Mouse (Mus musculus) heart, adult 2 months (tissue): ENCODE results near the gene Nrbf2. TPM values are rescaled to one million over a fixed set of nuclear protein-coding genes. Genes with fewer than 3 reads are reported as not detected.

Experiments used
- DNase-seq, 2 experiments: peaks; one replicate each; pipeline ENCODE4 v3.0.0; 2021
- H3K27ac ChIP-seq: fragments of 200-600 bp; 2 replicates; pipeline ENCODE4 v1.8.1; 2022
- H3K27me3 ChIP-seq: fragments of 200-500 bp; 2 replicates; pipeline ENCODE4 v1.6.1; 2012; ENCODE audit warnings: mild to moderate bottlenecking, low read length, inconsistent platforms, mixed read lengths; ENCODE audit not compliant: control insufficient read depth, insufficient read depth
- H3K36me3 ChIP-seq: fragments of 200-500 bp; 2 replicates; pipeline ENCODE4 v1.6.1; 2012; ENCODE audit warnings: low read length, inconsistent platforms; ENCODE audit not compliant: control insufficient read depth, insufficient read depth
- H3K4me1 ChIP-seq: fragments of 200-500 bp; 2 replicates; pipeline ENCODE4 v1.6.1; 2011; ENCODE audit warnings: low read length; ENCODE audit not compliant: control insufficient read depth, insufficient read depth
- H3K4me3 ChIP-seq: fragments of 200-600 bp; 2 replicates; pipeline ENCODE4 v1.8.1; 2022
- H3K79me2 ChIP-seq: fragments of 200-500 bp; replicated peaks from 2 replicates; pipeline ENCODE4 v1.6.1; 2012; ENCODE audit warnings: mild to moderate bottlenecking, inconsistent platforms, low read length, moderate library complexity, mixed read lengths; ENCODE audit not compliant: control insufficient read depth, insufficient read depth
- H3K9ac ChIP-seq: fragments of 200-500 bp; 2 replicates; pipeline ENCODE4 v1.6.1; 2012; ENCODE audit warnings: low read depth, mild to moderate bottlenecking, control low read depth, inconsistent platforms, low read length, mixed read lengths
- CTCF ChIP-seq: fragments of 200-600 bp; IDR thresholded peaks from 2 replicates; pipeline ENCODE4 v1.8.1; 2022; ENCODE audit warnings: antibody characterized with exemption, mild to moderate bottlenecking, moderate library complexity
- EP300 ChIP-seq: fragments of 200-500 bp; IDR thresholded peaks from 2 replicates; pipeline ENCODE4 v1.6.1; 2011; ENCODE audit warnings: low read depth, low read length, control low read depth; ENCODE audit not compliant: insufficient read depth
- POLR2A ChIP-seq: fragments of 200-500 bp; IDR thresholded peaks from 2 replicates; pipeline ENCODE4 v1.6.1; 2011; ENCODE audit warnings: mild to moderate bottlenecking, low read depth, low read length, control low read depth; ENCODE audit not compliant: insufficient read depth
- WGBS: fragments of 180-500 bp; shearing (Covaris S2); methylation state at CpG from one replicate; pipeline ENCODE4 v1.1.7; 2018; 5-methylcytosine and 5-hydroxymethylcytosine counted together
- intact Hi-C: fragments of 180-260 bp; cut with DNase I; formaldehyde crosslinking; loops from one replicate; pipeline ENCODE4 v1.15.1; 2025
- long read RNA-seq: library from polyadenylated mRNA; stranded (forward); transcript quantifications from one replicate; pipeline ENCODE4 v2.0.0, GENCODE M21; 2021
- polyA plus RNA-seq: library from polyadenylated mRNA; depleted of rRNA; stranded (reverse); fragments of >200 nt; gene quantifications from 2 replicates; pipeline ENCODE4 v1.2.3, GENCODE M21; 2012; rRNA removed
- total RNA-seq, 2 experiments: library from RNA; stranded (reverse); gene quantifications; 2 replicates each; pipeline ENCODE4 v1.2.3; 2021

Gene Nrbf2
- 1 to 10 TPM; 5.4 to 8.7 TPM for total RNA-seq
- 3.7 and 6.1 TPM in 2 replicates for polyA plus RNA-seq
- long read RNA-seq, transcript Nrbf2-201 (4 exons, 1,813 nt): major isoform, 24 of 25 reads
- long read RNA-seq, partial matches to known transcripts: 0 of 25 reads
- long read RNA-seq, other reads (novel, unspliced or antisense): 1 of 25 reads

DNA sequence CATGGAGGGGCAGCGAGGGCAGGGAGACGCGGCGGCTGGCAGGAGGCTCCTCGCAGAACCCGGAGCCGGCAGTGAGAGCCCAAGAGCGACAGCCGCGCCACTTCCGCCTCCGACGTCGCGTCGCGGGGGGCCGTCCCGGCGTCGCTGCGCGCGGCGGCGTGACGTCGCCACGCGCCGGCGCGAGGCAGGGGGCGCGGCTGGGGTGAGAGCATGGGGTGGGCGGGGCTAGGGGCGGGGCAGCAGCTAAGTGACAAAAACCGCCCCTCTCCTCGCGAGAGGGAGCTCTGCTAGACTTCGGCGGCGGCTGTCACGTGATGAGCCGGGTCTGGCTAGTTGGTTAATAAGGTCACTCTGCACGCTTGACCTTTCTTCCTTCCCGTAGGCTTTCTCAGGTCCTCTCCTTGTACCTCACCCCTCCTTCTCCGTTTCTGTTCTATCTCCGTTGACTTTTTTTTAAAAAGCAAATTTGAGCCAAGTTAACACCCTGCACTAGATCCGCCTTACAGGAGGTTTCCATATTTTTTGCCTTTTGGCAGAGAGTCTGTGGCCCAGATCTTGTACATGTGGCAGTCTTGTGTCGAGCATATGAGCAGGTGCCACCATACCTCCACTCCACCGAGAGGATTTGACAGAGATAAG is at the start of gene Nrbf2:
Gene Nrbf2 (minus strand): TSS at position 130 of the 639 bp plus-strand sequence.
- peak within 1 kb of the TSS; percentile 80 for H3K9ac ChIP-seq
- WGBS: 2% methylated on average over 47 of the region's 52 CpGs
- intact Hi-C loops: no loop called here
- H3K36me3 ChIP-seq: peaks cover 6% of the 10 kb centered on the region
- peaks cover 21% of the 10 kb centered on the region for H3K4me1 ChIP-seq
- peak within 1 kb of the TSS; percentile 90 for H3K27ac ChIP-seq
- TF ChIP-seq EP300 (0 out of 2 replicates have a peak, but pooled peaks have one; percentile 65), POLR2A (peak; percentile 61; the same call in 1 of the 2 replicates), CTCF (no peak)
- H3K79me2 ChIP-seq: peaks cover 5% of the 10 kb centered on the region
- H3K4me3 ChIP-seq: peak within 1 kb of the TSS; percentile 86
- no peaks in the 10 kb centered on the region for H3K27me3 ChIP-seq
- DNase-seq: peak; percentile 87 to 91

GRCm38 (mm10) chr10:67330580-67330979 is 45.5 kb upstream of the Nrbf2 start:
- no peaks in the 10 kb centered on the region for H3K36me3 ChIP-seq
- no peak overlapping the region for H3K9ac ChIP-seq
- WGBS: 53% methylated on average over 2 of the region's 2 CpGs
- no peak for TF ChIP-seq EP300
- no peak for TF ChIP-seq CTCF
- no peak for TF ChIP-seq POLR2A
- H3K27me3 ChIP-seq: no peaks in the 10 kb centered on the region
- no peaks in the 10 kb centered on the region for H3K79me2 ChIP-seq
- intact Hi-C loops: no loop called here
- no peak overlapping the region for H3K27ac ChIP-seq
- no peak overlapping the region for H3K4me3 ChIP-seq
- H3K4me1 ChIP-seq: no peaks in the 10 kb centered on the region
- DNase-seq: no peak

- TF ChIP-seq CTCF: no peak
- no peak for TF ChIP-seq EP300
- TF ChIP-seq POLR2A: no peak
- no peak for DNase-seq
- no peaks in the 10 kb centered on the region for H3K27me3 ChIP-seq
- WGBS: 41% methylated on average over 11 of the region's 11 CpGs
- no peak overlapping the region for H3K9ac ChIP-seq
- no peaks in the 10 kb centered on the region for H3K4me1 ChIP-seq
- H3K4me3 ChIP-seq: no peak overlapping the region
- no peaks in the 10 kb centered on the region for H3K79me2 ChIP-seq
- no peaks in the 10 kb centered on the region for H3K36me3 ChIP-seq
- H3K27ac ChIP-seq: no peak overlapping the region
- intact Hi-C loops: no loop called here
Measured at GRCm38 (mm10) chr10:67329661-67330060, 44.6 kb upstream of the Nrbf2 start.

DNA sequence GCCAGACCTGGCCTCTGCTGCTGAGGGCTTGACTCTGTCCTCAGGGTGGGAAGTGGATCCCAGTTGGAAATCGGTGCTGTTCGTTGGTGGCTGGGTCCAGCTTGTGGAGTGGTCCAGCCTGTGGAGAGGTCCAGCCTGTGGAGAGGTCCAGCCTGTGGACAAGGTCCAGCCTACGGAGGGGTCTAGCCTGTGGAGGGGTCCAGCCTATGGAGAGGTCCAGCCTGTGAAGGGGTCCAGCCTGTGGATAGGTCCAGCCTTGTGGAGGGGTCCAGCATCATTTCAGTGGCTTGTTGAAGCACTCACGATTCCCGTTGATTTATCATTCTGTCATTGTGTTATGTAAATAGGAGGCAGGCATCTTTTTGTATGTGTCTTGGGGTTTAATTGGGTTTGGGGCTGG is 43.1 kb upstream of the Nrbf2 start:
- Histone ChIP-seq H3K36me3 (no peaks in the 10 kb centered on the region), H3K4me3 (no peak overlapping the region), H3K27ac (no peak overlapping the region), H3K9ac (no peak overlapping the region), H3K79me2 (no peaks in the 10 kb centered on the region), H3K4me1 (no peaks in the 10 kb centered on the region), H3K27me3 (no peaks in the 10 kb centered on the region)
- DNase-seq: no peak
- TF ChIP-seq EP300: no peak
- TF ChIP-seq POLR2A: no peak
- TF ChIP-seq CTCF: no peak
- WGBS: 78% methylated on average over 5 of the region's 5 CpGs
- intact Hi-C loops: no loop called here

GRCm38 (mm10) chr10:67324036-67324435 is 38.9 kb upstream of the Nrbf2 start:
- Histone ChIP-seq H3K27me3 (no peaks in the 10 kb centered on the region), H3K9ac (no peak overlapping the region), H3K79me2 (no peaks in the 10 kb centered on the region), H3K36me3 (no peaks in the 10 kb centered on the region), H3K4me1 (no peaks in the 10 kb centered on the region), H3K4me3 (no peak overlapping the region), H3K27ac (no peak overlapping the region)
- no peak for DNase-seq
- WGBS: 85% methylated on average over 1 of the region's 1 CpGs
- TF ChIP-seq CTCF (no peak), POLR2A (no peak), EP300 (no peak)
- intact Hi-C loops: no loop called here

DNA sequence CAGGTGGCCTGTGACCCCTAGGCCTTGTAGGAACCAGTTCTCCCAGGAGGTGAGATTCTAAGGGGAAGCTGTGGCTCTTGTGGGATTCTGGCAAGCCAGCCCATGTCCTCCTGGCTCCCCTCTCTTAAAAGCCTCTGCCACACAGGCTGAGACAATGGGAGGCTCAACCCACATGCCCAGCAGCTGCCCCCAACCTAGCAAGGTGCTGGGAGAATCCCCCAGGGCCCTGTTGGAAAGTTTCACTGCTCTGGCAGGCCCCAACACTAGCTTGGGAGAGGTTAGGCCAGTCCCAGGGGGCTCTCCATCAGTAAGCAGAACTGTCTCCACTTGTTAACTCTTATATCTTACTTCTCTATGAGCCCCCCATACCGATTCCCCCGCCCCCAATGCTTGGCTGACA is 36.3 kb upstream of the Nrbf2 start:
- DNase-seq: no peak
- H3K79me2 ChIP-seq: no peaks in the 10 kb centered on the region
- H3K4me3 ChIP-seq: no peak overlapping the region
- no peaks in the 10 kb centered on the region; the same call in 1 of the 2 replicates for H3K4me1 ChIP-seq
- 92% methylated on average over 2 of the region's 2 CpGs for WGBS
- no peaks in the 10 kb centered on the region for H3K36me3 ChIP-seq
- H3K27me3 ChIP-seq: no peaks in the 10 kb centered on the region
- no peak for TF ChIP-seq EP300
- intact Hi-C loops: no loop called here
- H3K9ac ChIP-seq: no peak overlapping the region
- no peak overlapping the region for H3K27ac ChIP-seq
